Mouse (Mus musculus): ENCODE measurements around the gene Rac1.

Gene Rac1

DNA sequence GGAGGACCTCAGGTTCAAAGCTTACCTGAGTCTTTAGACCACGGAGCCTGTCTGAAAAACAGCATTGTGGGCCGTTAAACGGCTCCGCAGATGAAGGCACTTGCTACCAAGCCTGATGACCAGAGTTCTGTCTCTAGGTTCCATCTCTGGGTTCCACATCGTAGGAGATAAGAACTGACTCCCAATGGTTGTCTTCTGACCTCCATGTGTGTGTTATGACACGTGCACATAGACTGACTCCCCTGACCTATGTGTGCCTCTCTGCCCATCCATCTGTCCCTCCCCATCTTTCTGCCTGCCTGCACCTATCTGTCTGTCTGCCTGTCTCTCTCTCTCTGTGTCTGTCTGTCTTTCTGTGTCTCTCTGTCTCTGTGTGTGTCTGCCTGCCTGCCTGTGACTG, 59.9 kb downstream of the Rac1 start:
- in situ Hi-C loops (cut with MboI; ENCODE audit: low pct_unique_long_range_greater_than_20kb in 1 of 2, low sequenced_read_pairs in 2 of 2, unreplicated experiment in 1 of 2) = no loop called here

DNA sequence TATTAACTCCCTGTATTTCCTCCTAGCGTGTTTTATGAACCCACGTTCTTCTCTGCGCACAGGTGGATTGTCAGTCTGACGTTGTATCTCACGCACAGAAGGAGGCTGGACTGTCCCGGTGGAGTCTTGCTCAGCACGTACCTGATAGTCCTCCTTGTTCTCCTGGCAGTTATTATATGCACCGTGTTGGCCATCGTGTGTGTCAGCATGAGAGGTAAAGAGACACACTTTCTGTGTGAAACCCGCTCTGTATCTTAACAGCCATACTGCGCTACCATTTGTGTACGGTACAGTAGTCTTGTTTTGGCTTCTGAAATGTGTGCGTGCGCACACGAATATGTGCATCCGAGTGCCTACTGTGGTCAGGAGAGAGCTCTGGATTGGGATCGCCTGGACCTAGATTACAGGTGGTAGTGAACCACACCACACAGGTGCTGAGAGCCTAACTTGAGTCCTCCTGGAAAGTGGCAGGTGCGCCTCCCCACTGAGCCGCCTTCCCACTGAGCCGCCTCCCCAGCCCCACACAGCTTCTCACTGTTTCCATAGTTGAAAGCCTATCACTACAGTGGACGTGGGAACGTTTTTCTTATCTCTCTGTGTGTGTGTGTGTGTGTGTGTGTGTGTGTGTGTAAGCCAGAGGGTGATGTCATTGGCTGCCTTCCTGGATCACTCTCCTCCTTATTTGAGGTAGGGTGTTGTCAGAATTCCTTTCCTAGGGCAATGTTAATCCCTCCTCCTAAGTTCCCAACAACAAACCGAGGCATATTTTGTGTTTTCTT, 60.8 kb downstream of the Rac1 start:
- in situ Hi-C loops (cut with MboI; ENCODE audit: low pct_unique_long_range_greater_than_20kb in 1 of 2, low sequenced_read_pairs in 2 of 2, unreplicated experiment in 1 of 2) = no loop called here

DNA sequence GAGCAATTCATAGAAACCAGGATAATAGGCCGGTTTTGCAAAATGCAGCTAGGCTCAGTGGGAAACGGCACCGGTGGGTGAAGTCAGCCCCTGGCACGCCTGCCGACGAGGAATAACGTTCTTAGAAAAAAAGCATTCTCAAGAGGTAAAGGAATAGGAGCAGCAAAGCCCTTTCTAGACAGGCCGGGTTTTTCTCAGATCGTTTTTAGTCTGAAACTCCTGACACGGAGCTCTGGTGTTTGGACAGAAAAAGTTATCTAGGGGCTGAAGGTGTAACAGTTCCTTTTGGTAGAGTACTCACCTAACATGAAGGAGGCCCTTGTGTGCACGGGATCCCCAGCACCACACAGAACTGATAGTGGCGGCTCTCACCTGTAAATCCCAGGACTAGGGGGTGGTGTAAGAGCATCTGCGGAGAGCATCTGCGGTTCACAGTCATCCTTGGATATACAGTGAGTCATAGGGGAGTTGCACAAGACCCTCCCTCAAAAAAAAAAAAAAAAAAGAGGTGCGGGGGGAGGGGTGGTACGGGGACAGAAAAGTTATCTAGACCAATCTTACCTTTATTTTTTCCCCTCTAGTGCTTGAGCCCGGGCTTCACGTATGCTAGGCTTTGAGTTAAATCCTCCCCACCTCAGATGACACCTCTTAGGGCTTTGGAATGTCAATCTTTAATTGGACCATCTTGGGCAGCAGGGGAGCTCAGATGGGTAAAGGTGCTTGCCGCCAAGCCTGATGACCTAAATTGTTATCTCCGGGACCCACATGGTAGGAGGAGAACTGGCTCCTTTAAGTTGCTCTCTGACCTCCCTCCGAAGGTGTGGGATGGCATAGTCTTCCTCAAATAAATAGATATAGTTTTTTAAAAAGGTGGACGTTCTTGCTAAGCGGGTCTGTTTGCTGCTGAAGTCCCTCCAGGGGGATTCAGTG, 62.4 kb downstream of the Rac1 start:
- in situ Hi-C loops (cut with MboI; ENCODE audit: low pct_unique_long_range_greater_than_20kb in 1 of 2, low sequenced_read_pairs in 2 of 2, unreplicated experiment in 1 of 2) = no loop called here

DNA sequence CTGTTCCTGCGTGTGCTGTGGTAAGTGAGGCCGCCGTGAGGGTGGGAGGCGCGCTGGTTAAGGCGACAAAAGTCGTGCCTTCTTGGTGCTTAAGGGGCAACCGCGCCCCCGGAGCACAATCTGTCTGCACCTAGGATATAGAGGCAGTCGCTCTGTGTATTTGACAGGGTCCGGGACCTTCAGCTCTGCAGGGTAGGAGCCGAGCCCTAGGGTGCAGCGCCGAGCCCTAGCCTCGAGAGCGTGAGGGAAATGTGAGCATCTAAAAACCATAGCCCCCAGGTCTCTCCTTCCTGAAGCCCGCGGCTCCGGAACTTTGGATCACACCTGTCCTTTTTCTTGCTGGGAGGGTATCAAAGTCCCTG, 63.1 kb downstream of the Rac1 start:
- in situ Hi-C loops (cut with MboI; ENCODE audit: low pct_unique_long_range_greater_than_20kb in 1 of 2, low sequenced_read_pairs in 2 of 2, unreplicated experiment in 1 of 2) = no loop called here

DNA sequence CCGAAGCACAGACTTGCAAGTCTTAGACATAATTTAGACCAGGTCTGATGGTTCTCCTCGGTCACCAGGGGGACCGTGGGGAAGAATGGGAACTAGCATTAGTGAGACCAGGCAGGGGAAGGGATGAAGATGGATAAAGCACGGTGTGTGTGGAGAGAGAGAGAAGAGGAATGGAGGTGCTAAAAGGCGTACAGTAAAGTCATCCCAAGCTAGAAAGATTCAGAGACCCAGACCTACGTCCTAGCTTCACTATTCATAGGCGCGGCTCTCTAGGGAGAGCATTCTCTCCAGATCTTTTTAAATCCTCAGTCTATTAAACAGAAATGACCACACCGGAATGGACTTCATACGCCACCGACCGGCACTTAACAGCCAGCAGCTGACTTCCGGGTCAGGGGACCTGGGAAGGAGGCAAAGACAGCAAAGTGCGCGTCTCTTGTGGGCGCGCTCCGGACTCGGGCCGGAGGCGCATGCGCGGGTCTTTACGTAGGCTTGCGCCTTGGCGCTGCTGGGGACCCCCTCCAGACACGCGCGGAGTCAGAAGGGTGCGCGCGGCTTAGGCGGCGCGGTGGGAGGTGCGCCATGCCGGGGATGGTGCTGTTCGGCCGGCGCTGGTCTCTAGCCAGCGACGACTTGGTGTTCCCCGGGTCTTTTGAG, 63.6 kb downstream of the Rac1 start, which contains the start of gene Daglb:
Gene Daglb (plus strand): TSS at position 485 of the 657 bp plus-strand sequence.
- in situ Hi-C loops (cut with MboI; ENCODE audit: low pct_unique_long_range_greater_than_20kb in 1 of 2, low sequenced_read_pairs in 2 of 2, unreplicated experiment in 1 of 2) = no loop called here

DNA sequence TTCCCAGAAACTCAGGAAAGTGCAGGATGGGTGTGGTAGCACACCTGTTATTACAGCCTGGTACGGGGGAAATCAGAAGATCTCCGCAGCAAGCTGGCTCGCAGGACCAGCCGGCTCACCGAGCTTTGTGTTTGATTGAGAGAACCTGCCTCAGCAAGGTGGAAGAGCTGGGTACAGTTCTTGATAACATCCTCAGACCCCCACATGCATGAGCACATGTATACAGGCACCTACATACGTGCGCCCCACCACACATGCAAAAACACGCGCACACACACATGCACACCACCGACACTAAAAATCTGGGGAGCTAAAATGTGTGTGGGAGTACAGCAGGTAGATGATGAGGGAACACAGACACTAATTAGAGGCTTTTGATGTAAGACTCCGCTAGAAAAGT, 64.2 kb downstream of the Rac1 start:
- in situ Hi-C loops (cut with MboI; ENCODE audit: low pct_unique_long_range_greater_than_20kb in 1 of 2, low sequenced_read_pairs in 2 of 2, unreplicated experiment in 1 of 2) = no loop called here

Measured in mouse embryonic stem cell (cell line).